ENCODE assay signal across 10 mouse cellular contexts in genomic region chr6:52171938-52172337, GRCm38 (mm10). TPM values are rescaled to one million over a fixed set of nuclear protein-coding genes. Genes with fewer than 3 reads are reported as not detected.
DNase-seq lines count a peak whose midpoint lies in the region; ATAC-seq and TF ChIP-seq lines count a peak whose summit lies in the region.
"Had no signal": no experiment of that assay in that cellular context is flagged by ENCODE, and none has a peak within 500 bp of the region (broad histone marks: within the 10 kb centered on the region; RNA-seq: fewer than 3 reads in every experiment).

No protein-coding gene starts in this region.

- H3K27ac ChIP-seq in gastrocnemius, adult 2 months: peak overlapping the region; percentile 75; the same call in 1 of the 2 replicates
- H3K27ac ChIP-seq in ES-E14 (ENCODE audit: insufficient read depth, low read depth, low read length, poor library complexity, severe bottlenecking): no peak overlapping the region
- H3K27ac ChIP-seq in intestine, postnatal 0 days (ENCODE audit: low read depth, low read length): peak overlapping the region; percentile 64
- no peak overlapping the region for H3K27ac ChIP-seq in liver, embryonic 13.5 days

- intact Hi-C loops in gastrocnemius, adult 2 months (cut with DNase I): no loop called here
- intact Hi-C loops in gastrocnemius, postnatal 36 days (cut with DNase I): no loop called here

- no peak for DNase-seq in gastrocnemius, adult 2 months
- DNase-seq in gastrocnemius, postnatal 36 days: no peak
- no peak for DNase-seq in ES-E14 (ENCODE audit: low read depth, low spot score)
- DNase-seq in liver, embryonic 13.5 days: no peak
- DNase-seq in layer of hippocampus, postnatal 10 days (ENCODE audit: low spot score in 2 of 2): no peak
- no peak for DNase-seq in thymus, postnatal 4 days
- no peak for DNase-seq in cerebellum, adult 9-10 months
- DNase-seq: cerebellum, adult 2 months had no signal

- H3K36me3 ChIP-seq in ES-E14 (ENCODE audit: control insufficient read depth, insufficient read depth, low read length, poor library complexity, severe bottlenecking): no peaks in the 10 kb centered on the region
- H3K36me3 ChIP-seq in intestine, postnatal 0 days (ENCODE audit: control insufficient read depth, insufficient read depth): no peaks in the 10 kb centered on the region; the same call in 1 of the 2 replicates
- no peaks in the 10 kb centered on the region for H3K36me3 ChIP-seq in liver, embryonic 13.5 days

- H3K9ac ChIP-seq in ES-E14 (ENCODE audit: insufficient read depth, low read depth, low read length, poor library complexity, severe bottlenecking): no peak overlapping the region
- no peak overlapping the region for H3K9ac ChIP-seq in intestine, postnatal 0 days (ENCODE audit: low read depth, low read length)
- no peak overlapping the region for H3K9ac ChIP-seq in liver, embryonic 13.5 days

- 31% methylated on average over 7 of the region's 7 CpGs for WGBS in intestine, postnatal 0 days
- 30% methylated on average over 7 of the region's 7 CpGs for WGBS in liver, embryonic 13.5 days (ENCODE audit: insufficient replicate concordance)

- ATAC-seq in intestine, postnatal 0 days: no peak
- ATAC-seq in liver, embryonic 13.5 days (ENCODE audit: low read depth): no peak

- no peaks in the 10 kb centered on the region for H3K9me3 ChIP-seq in ES-E14 (ENCODE audit: control insufficient read depth, insufficient read depth, low read depth, low read length)
- no peaks in the 10 kb centered on the region for H3K9me3 ChIP-seq in intestine, postnatal 0 days (ENCODE audit: control insufficient read depth)
- no peaks in the 10 kb centered on the region for H3K9me3 ChIP-seq in liver, embryonic 13.5 days (replicated peaks)

- TF ChIP-seq CTCF in gastrocnemius, adult 2 months (IDR thresholded peaks at IDR 0.05): no peak
- TF ChIP-seq CTCF in intestine, postnatal 0 days (IDR thresholded peaks at IDR 0.05; ENCODE audit: low read depth): no peak

- peak overlapping the region; percentile 71 for H3K4me3 ChIP-seq in gastrocnemius, adult 2 months
- H3K4me3 ChIP-seq in ES-E14 (ENCODE audit: insufficient read depth in 1 of 2, low read depth in 1 of 2, low read length in 2 of 2, poor library complexity in 1 of 2, severe bottlenecking in 1 of 2): peak overlapping the region; percentile 58 to 61
- H3K4me3 ChIP-seq in intestine, postnatal 0 days (ENCODE audit: low read depth, low read length): peak overlapping the region; percentile 20; the same call in 1 of the 2 replicates
- no peak overlapping the region for H3K4me3 ChIP-seq in liver, embryonic 13.5 days (replicated peaks)

- in situ Hi-C loops in ES-E14 (cut with MboI; ENCODE audit: low sequenced_read_pairs in 2 of 2, unreplicated experiment in 2 of 2): loop anchor here in 1 of 2 experiments (10.0 kb wide), 1 partner anchor 143 kb away; the partner anchor contains the start of gene Evx1

- H3K4me1 ChIP-seq in ES-E14 (ENCODE audit: control insufficient read depth in 2 of 2, insufficient read depth in 2 of 2, low read length in 2 of 2, poor library complexity in 1 of 2): peaks cover 2 to 3% of the 10 kb centered on the region in 2 experiments; a peak in 1 of 4 replicates
- no peaks in the 10 kb centered on the region for H3K4me1 ChIP-seq in intestine, postnatal 0 days (replicated peaks; ENCODE audit: control insufficient read depth, insufficient read depth, low read length)
- H3K4me1 ChIP-seq in liver, embryonic 13.5 days (replicated peaks): peaks cover 11% of the 10 kb centered on the region

- peak overlapping the region; percentile 62 for H3K4me2 ChIP-seq in intestine, postnatal 0 days (replicated peaks; ENCODE audit: low read depth)
- peak overlapping the region; percentile 44; the same call in 1 of the 2 replicates for H3K4me2 ChIP-seq in liver, embryonic 13.5 days

- peaks cover 17% of the 10 kb centered on the region for H3K27me3 ChIP-seq in intestine, postnatal 0 days (replicated peaks; ENCODE audit: control insufficient read depth, insufficient read depth, low read length)
- peaks cover 100% of the 10 kb centered on the region for H3K27me3 ChIP-seq in liver, embryonic 13.5 days

TF ChIP-seq in ES-E14, 5 proteins besides CTCF, POLR2A, EP300 and RAD21:
- TF ChIP-seq HCFC1 (IDR thresholded peaks at IDR 0.05; ENCODE audit: borderline replicate concordance, insufficient read depth, low read length): no peak
- TF ChIP-seq ZC3H11A (IDR thresholded peaks at IDR 0.05; ENCODE audit: borderline replicate concordance, low read depth, low read length): no peak

RNA-seq across cellular contexts. Expression of gene 5730596B20Rik, which starts 5.4 kb away (rescaled TPM):
- under 1 TPM in 1 of 2 experiments, not detected in 1; 0.10 TPM for total RNA-seq in gastrocnemius, adult 2 months (2021)
- not detected for total RNA-seq in gastrocnemius, postnatal 36 days (2021)
- 0.18 TPM in 1 of 2 replicates, not detected in the other for total RNA-seq in ES-E14 (2012; rRNA removed)
- polyA plus RNA-seq in intestine, postnatal 0 days (2015; fragmentation: Nextera tagmentation; extraction: Ambion mirVana): 0.61 and 0.97 TPM in 2 replicates
- polyA plus RNA-seq in liver, embryonic 13.5 days (2015; fragmentation: Nextera tagmentation; extraction: Ambion mirVana): 0.02 and 0.06 TPM in 2 replicates
- not detected for total RNA-seq in layer of hippocampus, postnatal 10 days (2021)
- total RNA-seq: left cerebral cortex, postnatal 10 days had no signal

RNA-seq across cellular contexts. Expression of gene Hoxa2, which starts 7.3 kb away (rescaled TPM):
- under 1 TPM; 0.47 to 0.56 TPM for total RNA-seq in gastrocnemius, adult 2 months (2021)
- total RNA-seq in gastrocnemius, postnatal 36 days (2021): under 1 TPM in 1 of 2 experiments, not detected in 1; 0.22 TPM
- 0.27 TPM in 1 of 2 replicates, not detected in the other for total RNA-seq in ES-E14 (2012; rRNA removed)
- 3.3 TPM in 2 replicates for polyA plus RNA-seq in intestine, postnatal 0 days (2015; fragmentation: Nextera tagmentation; extraction: Ambion mirVana)
- 0.63 and 0.82 TPM in 2 replicates for polyA plus RNA-seq in liver, embryonic 13.5 days (2015; fragmentation: Nextera tagmentation; extraction: Ambion mirVana)
- total RNA-seq in layer of hippocampus, postnatal 10 days (2021): not detected
- total RNA-seq: left cerebral cortex, postnatal 10 days had no signal

RNA-seq across cellular contexts. Expression of gene Hoxa1, which starts 13.8 kb away (rescaled TPM):
- under 1 TPM; 0.13 to 0.22 TPM for total RNA-seq in gastrocnemius, adult 2 months (2021)
- under 1 TPM; 0.13 to 0.15 TPM for total RNA-seq in gastrocnemius, postnatal 36 days (2021)
- total RNA-seq in ES-E14 (2012; rRNA removed): 1.1 and 3.5 TPM in 2 replicates
- polyA plus RNA-seq in intestine, postnatal 0 days (2015; fragmentation: Nextera tagmentation; extraction: Ambion mirVana): 0.37 and 0.52 TPM in 2 replicates
- polyA plus RNA-seq in liver, embryonic 13.5 days (2015; fragmentation: Nextera tagmentation; extraction: Ambion mirVana): 0.52 and 0.66 TPM in 2 replicates
- total RNA-seq in layer of hippocampus, postnatal 10 days (2021): not detected
- total RNA-seq: left cerebral cortex, postnatal 10 days had no signal

RNA-seq across cellular contexts. Expression of gene Hoxa4, which starts 19.6 kb away (rescaled TPM):
- total RNA-seq in gastrocnemius, adult 2 months (2021): 1 to 10 TPM; 2.7 to 3.3 TPM
- 1 to 10 TPM; 2.0 TPM for total RNA-seq in gastrocnemius, postnatal 36 days (2021)
- 0.13 TPM in 1 of 2 replicates, not detected in the other for total RNA-seq in ES-E14 (2012; rRNA removed)
- polyA plus RNA-seq in intestine, postnatal 0 days (2015; fragmentation: Nextera tagmentation; extraction: Ambion mirVana): 3.6 and 4.5 TPM in 2 replicates
- 0.17 and 0.30 TPM in 2 replicates for polyA plus RNA-seq in liver, embryonic 13.5 days (2015; fragmentation: Nextera tagmentation; extraction: Ambion mirVana)
- not detected for total RNA-seq in layer of hippocampus, postnatal 10 days (2021)
- total RNA-seq: left cerebral cortex, postnatal 10 days had no signal

RNA-seq across cellular contexts. Expression of gene Hoxa5, which starts 32.4 kb away (rescaled TPM):
- 1 to 10 TPM; 2.2 to 2.9 TPM for total RNA-seq in gastrocnemius, adult 2 months (2021)
- 1 to 10 TPM; 1.6 to 2.0 TPM for total RNA-seq in gastrocnemius, postnatal 36 days (2021)
- total RNA-seq in ES-E14 (2012; rRNA removed): 0.49 TPM in 1 of 2 replicates, not detected in the other
- 14.8 and 15.3 TPM in 2 replicates for polyA plus RNA-seq in intestine, postnatal 0 days (2015; fragmentation: Nextera tagmentation; extraction: Ambion mirVana)
- 0.83 and 1.2 TPM in 2 replicates for polyA plus RNA-seq in liver, embryonic 13.5 days (2015; fragmentation: Nextera tagmentation; extraction: Ambion mirVana)
- total RNA-seq in layer of hippocampus, postnatal 10 days (2021): not detected
- total RNA-seq: left cerebral cortex, postnatal 10 days had no signal

Comparison
In these comparisons a context has a peak if more than half of its experiments do, and no peak if none do; other contexts are left out.
1. H3K27ac ChIP-seq: peak in gastrocnemius, adult 2 months (single experiment) and intestine, postnatal 0 days (single experiment); none in ES-E14 (single experiment) and liver, embryonic 13.5 days (single experiment).